Mouse (Mus musculus) G1E (cell line): ENCODE data around the gene Cngb1. TPM values are rescaled to one million over a fixed set of nuclear protein-coding genes. Genes with fewer than 3 reads are reported as not detected.
"Not testable (repeated sequence)": the region's sequence is repeated elsewhere in the genome, so short reads cannot be mapped to it uniquely, and the experiment has no call there.

Source experiments
- ATAC-seq: 2 replicates; pipeline ENCODE4 v1.8.0; 2016; ENCODE audit warnings: mild to moderate bottlenecking; ENCODE audit not compliant: insufficient number of reproducible peaks, poor library complexity, low FRiP score, severe bottlenecking; ENCODE audit errors: extremely low read depth
- DNase-seq: peaks from one replicate; pipeline ENCODE4 v3.0.0; 2012; ENCODE audit warnings: low spot score
- H3K27me3 ChIP-seq: 2 replicates; pipeline ENCODE4 v1.6.1; 2012; ENCODE audit warnings: mild to moderate bottlenecking, low read length, inconsistent platforms; ENCODE audit not compliant: insufficient read depth
- H3K36me3 ChIP-seq: replicated peaks from 2 replicates; pipeline ENCODE3; 2012; ENCODE audit warnings: mild to moderate bottlenecking, inconsistent platforms
- H3K4me1 ChIP-seq: 2 replicates; pipeline ENCODE4 v1.6.1; 2012; ENCODE audit warnings: low read depth, low read length, inconsistent platforms, mixed read lengths; ENCODE audit not compliant: insufficient read depth
- H3K4me3 ChIP-seq: 2 replicates; pipeline ENCODE4 v1.5.1; 2012; ENCODE audit warnings: low read depth, mild to moderate bottlenecking, inconsistent platforms, low read length, moderate library complexity, mixed read lengths
- H3K9me3 ChIP-seq: replicated peaks from 2 replicates; pipeline ENCODE4 v1.6.1; 2012; ENCODE audit warnings: inconsistent platforms
- CTCF ChIP-seq: IDR thresholded peaks from 2 replicates; pipeline ENCODE4 v1.5.1; 2012; ENCODE audit warnings: low read depth, low read length, inconsistent platforms, mixed read lengths
- GATA1 ChIP-seq: IDR thresholded peaks from 2 replicates; pipeline ENCODE4 v1.6.1; 2012; ENCODE audit warnings: borderline replicate concordance, low read length, inconsistent platforms, mixed read lengths
- GATA2 ChIP-seq: IDR thresholded peaks from 2 replicates; pipeline ENCODE4 v1.6.1; 2012; ENCODE audit warnings: low read depth, low read length, inconsistent platforms, borderline replicate concordance
- POLR2AphosphoS5 ChIP-seq: IDR thresholded peaks from 2 replicates; pipeline ENCODE4 v1.6.1; 2012; ENCODE audit warnings: low read depth, low read length, inconsistent platforms; ENCODE audit not compliant: insufficient replicate concordance
- TAL1 ChIP-seq: conservative IDR thresholded peaks from 2 replicates; pipeline ENCODE4 v1.6.1; 2012; ENCODE audit warnings: low read depth, low read length, inconsistent platforms, mixed read lengths
- polyA plus RNA-seq: library from polyadenylated mRNA; stranded (reverse); fragments of >175 nt; gene quantifications from 2 replicates; pipeline ENCODE4 v1.2.3, GENCODE M21; 2012
- total RNA-seq, 2 experiments: library from RNA; stranded (forward) in 1 of 2; stranded (reverse) in 1 of 2; fragments of 200-1000 nt in 1 of 2; fragments of >200 nt in 1 of 2; fragmentation: Nextera tagmentation in 1 of 2; gene quantifications; 2 replicates each; pipeline ENCODE4 v1.2.3; 2014 to 2017

Gene Cngb1
- total and polyA plus RNA-seq, 3 experiments, result 0.49 TPM; not detected in 2

GRCm38 (mm10) chr8:95243853-95244252, 62.5 kb downstream of the Cngb1 start:
- Histone ChIP-seq H3K27me3 (peaks cover 14% of the 10 kb centered on the region), H3K36me3 (no peaks in the 10 kb centered on the region), H3K9me3 (peaks cover 4% of the 10 kb centered on the region), H3K4me3 (no peak overlapping the region), H3K4me1 (0 out of 2 replicates have a peak, but pooled peaks cover 3% of the 10 kb centered on the region)
- no peak for DNase-seq
- ATAC-seq, result no peak
- no peak for TF ChIP-seq GATA2
- no peak for TF ChIP-seq POLR2AphosphoS5
- no peak for TF ChIP-seq GATA1
- TF ChIP-seq TAL1, result no peak
- TF ChIP-seq CTCF, result no peak

GRCm38 (mm10) chr8:95242826-95243571, 63.4 kb downstream of the Cngb1 start:
- ATAC-seq, result no peak
- Histone ChIP-seq H3K9me3 (peaks cover 4% of the 10 kb centered on the region), H3K36me3 (no peaks in the 10 kb centered on the region), H3K4me3 (no peak overlapping the region), H3K4me1 (0 out of 2 replicates have a peak, but pooled peaks cover 3% of the 10 kb centered on the region), H3K27me3 (peaks cover 7% of the 10 kb centered on the region)
- TF ChIP-seq GATA1 (no peak), CTCF (no peak), GATA2 (no peak), POLR2AphosphoS5 (no peak), TAL1 (no peak)
- DNase-seq, result no peak

GRCm38 (mm10) chr8:95242099-95242825, 64.1 kb downstream of the Cngb1 start:
- no peak for TF ChIP-seq POLR2AphosphoS5
- TF ChIP-seq CTCF, result no peak
- TF ChIP-seq GATA2, result no peak
- no peak for TF ChIP-seq GATA1
- no peak for DNase-seq
- Histone ChIP-seq H3K4me3 (no peak overlapping the region), H3K9me3 (peaks cover 4% of the 10 kb centered on the region), H3K36me3 (no peaks in the 10 kb centered on the region), H3K27me3 (peaks cover 3% of the 10 kb centered on the region), H3K4me1 (0 out of 2 replicates have a peak, but pooled peaks cover 2% of the 10 kb centered on the region)
- ATAC-seq, result no peak

- H3K4me1 ChIP-seq, result no peaks in the 10 kb centered on the region
- ATAC-seq (no peak), DNase-seq (peak; percentile 51)
- no peaks in the 10 kb centered on the region for H3K27me3 ChIP-seq
- no peak overlapping the region for H3K4me3 ChIP-seq
- TF ChIP-seq POLR2AphosphoS5 (no peak), CTCF (peak; percentile 90), GATA2 (no peak), TAL1 (no peak)
- H3K36me3 ChIP-seq, result no peaks in the 10 kb centered on the region
- H3K9me3 ChIP-seq, result peaks cover under 1% of the 10 kb centered on the region
Measured at GRCm38 (mm10) chr8:95235683-95236082, 70.7 kb downstream of the Cngb1 start.

- ATAC-seq, H3K4me3 ChIP-seq, DNase-seq: not testable (repeated sequence)
Measured at GRCm38 (mm10) chr8:95230086-95230485, 76.3 kb downstream of the Cngb1 start.

GRCm38 (mm10) chr8:95227151-95227468, 79.3 kb downstream of the Cngb1 start:
- Histone ChIP-seq H3K4me1 (no peaks in the 10 kb centered on the region), H3K4me3 (no peak overlapping the region), H3K9me3 (peaks cover 15% of the 10 kb centered on the region), H3K36me3 (no peaks in the 10 kb centered on the region), H3K27me3 (peaks cover 10% of the 10 kb centered on the region)
- ATAC-seq (no peak), DNase-seq (no peak)
- TF ChIP-seq GATA1, result no peak
- no peak for TF ChIP-seq GATA2
- no peak for TF ChIP-seq POLR2AphosphoS5
- TF ChIP-seq CTCF, result no peak
- TF ChIP-seq TAL1, result no peak

More at GRCm38 (mm10) chr8:95230086-95230485, 76.3 kb downstream of the Cngb1 start:
- not testable (repeated sequence) for H3K27me3 ChIP-seq, H3K4me1 ChIP-seq, H3K36me3 ChIP-seq
- peaks cover 15% of the 10 kb centered on the region for H3K9me3 ChIP-seq
